Mouse (Mus musculus) bone marrow, adult 2 months (tissue): Measurements from ENCODE around the gene Ctnna2. TPM values are rescaled to one million over a fixed set of nuclear protein-coding genes. Genes with fewer than 3 reads are reported as not detected.

Experiments
- H3K27ac ChIP-seq: fragments of 200-500 bp; 2 replicates; pipeline ENCODE4 v1.5.1; 2012; ENCODE audit warnings: low read depth, mild to moderate bottlenecking, control low read depth, inconsistent platforms, low read length; ENCODE audit not compliant: control insufficient read depth, poor library complexity, insufficient read depth
- H3K4me1 ChIP-seq: fragments of 200-500 bp; 2 replicates; pipeline ENCODE4 v1.6.1; 2011; ENCODE audit warnings: low read length; ENCODE audit not compliant: control insufficient read depth, insufficient read depth
- H3K4me3 ChIP-seq: fragments of 200-500 bp; replicated peaks from 2 replicates; pipeline ENCODE3; 2011; ENCODE audit warnings: mild to moderate bottlenecking, low read depth, low read length, control low read depth; ENCODE audit not compliant: control insufficient read depth
- CTCF ChIP-seq: fragments of 200-500 bp; IDR thresholded peaks from 2 replicates; pipeline ENCODE4 v1.5.1; 2011; ENCODE audit warnings: low read length, control low read depth; ENCODE audit not compliant: control insufficient read depth, insufficient read depth
- POLR2A ChIP-seq: fragments of 200-500 bp; IDR thresholded peaks from 2 replicates; pipeline ENCODE4 v1.6.1; 2011; ENCODE audit warnings: low read depth, mild to moderate bottlenecking, control low read depth, low read length, borderline replicate concordance; ENCODE audit not compliant: control insufficient read depth
- WGBS: fragments of 180-500 bp; shearing (Covaris S2); methylation state at CpG from one replicate; pipeline ENCODE4 v1.1.7; 2018; 5-methylcytosine and 5-hydroxymethylcytosine counted together
- polyA plus RNA-seq: library from polyadenylated mRNA; stranded (reverse); fragments of >200 nt; gene quantifications from 2 replicates; pipeline ENCODE4 v1.2.4, GENCODE M21; 2011; ENCODE audit warnings: low replicate concordance; ENCODE audit not compliant: missing spikeins, insufficient read depth, insufficient read length

The Ctnna2 gene
- polyA plus RNA-seq, 1 experiment = not detected

GRCm38 (mm10) chr6:77929375-77929774 lies 50.1 kb downstream of the Ctnna2 start:
- TF ChIP-seq POLR2A (no peak), CTCF (no peak)
- Histone ChIP-seq H3K4me1 (no peaks in the 10 kb centered on the region), H3K4me3 (no peak overlapping the region), H3K27ac (no peak overlapping the region)
- WGBS = 69% methylated on average over 3 of the region's 3 CpGs

- Histone ChIP-seq H3K27ac (no peak overlapping the region), H3K4me3 (no peak overlapping the region), H3K4me1 (no peaks in the 10 kb centered on the region)
- WGBS = 88% methylated on average over 2 of the region's 2 CpGs
- TF ChIP-seq CTCF (no peak), POLR2A (no peak)
These were observed 106.3 kb downstream of the Ctnna2 start for GRCm38 (mm10) chr6:77873150-77873549.

GRCm38 (mm10) chr6:77869313-77869712 lies 110.2 kb downstream of the Ctnna2 start:
- Histone ChIP-seq H3K4me3 (no peak overlapping the region), H3K4me1 (no peaks in the 10 kb centered on the region), H3K27ac (no peak overlapping the region)
- WGBS = 65% methylated on average over 2 of the region's 2 CpGs
- TF ChIP-seq POLR2A (no peak), CTCF (no peak)

GRCm38 (mm10) chr6:77868119-77868518 lies 111.4 kb downstream of the Ctnna2 start:
- 72% methylated on average over 3 of the region's 3 CpGs for WGBS
- H3K27ac ChIP-seq = no peak overlapping the region
- no peaks in the 10 kb centered on the region for H3K4me1 ChIP-seq
- TF ChIP-seq CTCF = no peak
- no peak for TF ChIP-seq POLR2A
- H3K4me3 ChIP-seq = no peak overlapping the region

GRCm38 (mm10) chr6:77863379-77863778 lies 116.1 kb downstream of the Ctnna2 start:
- no peak overlapping the region for H3K27ac ChIP-seq
- TF ChIP-seq POLR2A (no peak), CTCF (no peak)
- no peaks in the 10 kb centered on the region for H3K4me1 ChIP-seq
- WGBS = 69% methylated on average over 2 of the region's 2 CpGs
- H3K4me3 ChIP-seq = no peak overlapping the region

GRCm38 (mm10) chr6:77862781-77863180 lies 116.7 kb downstream of the Ctnna2 start:
- H3K4me3 ChIP-seq = no peak overlapping the region
- 78% methylated on average over 6 of the region's 6 CpGs for WGBS
- H3K4me1 ChIP-seq = no peaks in the 10 kb centered on the region
- no peak overlapping the region for H3K27ac ChIP-seq
- TF ChIP-seq POLR2A = no peak
- TF ChIP-seq CTCF = no peak

GRCm38 (mm10) chr6:77849438-77849837 lies 130.1 kb downstream of the Ctnna2 start:
- H3K4me1 ChIP-seq = no peaks in the 10 kb centered on the region
- TF ChIP-seq POLR2A = no peak
- no peak overlapping the region for H3K27ac ChIP-seq
- 91% methylated on average over 1 of the region's 1 CpGs for WGBS
- H3K4me3 ChIP-seq = no peak overlapping the region

GRCm38 (mm10) chr6:77848796-77849195 lies 130.7 kb downstream of the Ctnna2 start:
- no peak overlapping the region for H3K27ac ChIP-seq
- TF ChIP-seq POLR2A = no peak
- TF ChIP-seq CTCF = no peak
- no peaks in the 10 kb centered on the region for H3K4me1 ChIP-seq
- no peak overlapping the region for H3K4me3 ChIP-seq

GRCm38 (mm10) chr6:77847651-77848050 lies 131.8 kb downstream of the Ctnna2 start:
- Histone ChIP-seq H3K4me3 (no peak overlapping the region), H3K4me1 (no peaks in the 10 kb centered on the region), H3K27ac (no peak overlapping the region)
- WGBS = 80% methylated on average over 2 of the region's 2 CpGs
- TF ChIP-seq POLR2A (no peak), CTCF (no peak)
